Mouse (Mus musculus): Measurements from ENCODE around the gene Vmn2r69. TPM values are rescaled to one million over a fixed set of nuclear protein-coding genes. Genes with fewer than 3 reads are reported as not detected.

Vmn2r69 gene
- not detected in 2 replicates for polyA plus RNA-seq (2012; rRNA removed)

DNA sequence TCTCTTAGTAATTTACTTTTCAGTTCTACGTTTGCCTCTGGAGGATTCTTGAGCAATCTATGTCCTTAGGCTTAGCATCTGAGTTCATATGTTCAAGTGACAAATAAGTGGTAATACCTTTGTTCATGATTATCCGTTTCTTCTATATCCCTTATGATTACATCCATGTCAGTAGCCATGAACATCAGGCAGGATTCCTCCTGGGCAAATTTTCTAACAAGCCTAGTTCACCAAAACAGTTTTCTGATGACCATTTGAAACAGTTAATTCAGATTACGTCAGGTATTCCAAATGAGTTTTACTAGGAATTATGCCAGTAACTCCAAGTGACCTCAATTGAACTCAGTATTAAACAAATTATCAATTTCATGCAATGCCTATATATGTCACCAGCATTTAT, at the start of gene Vmn2r69:
Vmn2r69 (minus strand) TSS at position 101 of the 400 bp plus-strand sequence.
- DNase-seq (ENCODE audit: low read depth) = no peak
- TF ChIP-seq CTCF (IDR thresholded peaks at IDR 0.05; ENCODE audit: borderline replicate concordance, extremely low read depth, insufficient read depth, insufficient read length) (no peak), POLR2A (IDR thresholded peaks at IDR 0.05; ENCODE audit: borderline replicate concordance, extremely low read depth, insufficient read depth, insufficient read length, poor library complexity, severe bottlenecking) (no peak)

Other genes with a start within 250 kb of the Vmn2r69 start
- not detected in 2 replicates for gene Vmn2r68, start 178.1 kb downstream of the Vmn2r69 start, polyA plus RNA-seq (2012; rRNA removed)
- gene Vmn2r71, start 147.2 kb upstream of the Vmn2r69 start, polyA plus RNA-seq (2012; rRNA removed) = not detected in 2 replicates
- not detected in 2 replicates for gene Vmn2r70, start 153.3 kb upstream of the Vmn2r69 start, polyA plus RNA-seq (2012; rRNA removed)

All from brain, embryonic 14.5 days (tissue).